Mouse (Mus musculus): ENCODE measurements around the gene Defb21. TPM values are rescaled to one million over a fixed set of nuclear protein-coding genes. Genes with fewer than 3 reads are reported as not detected.
A peak's percentile ranks its signal among the peaks of the same experiment; 100 is the strongest.

The Defb21 gene
- polyA plus RNA-seq, 1 experiment from 2014 or later, result not detected

GRCm38 (mm10) chr2:152589021-152589420, 16.5 kb downstream of the Defb21 start:
- ATAC-seq (no peak), DNase-seq (ENCODE audit: low spot score) (no peak)
- no peaks in the 10 kb centered on the region for H3K9me3 ChIP-seq (replicated peaks; ENCODE audit: control insufficient read depth, low read length)
- 27% methylated on average over 6 of the region's 6 CpGs for WGBS
- no peak overlapping the region for H3K9ac ChIP-seq (ENCODE audit: low read length)
- H3K4me3 ChIP-seq (ENCODE audit: low read depth, low read length), result no peak overlapping the region
- H3K27ac ChIP-seq (ENCODE audit: low read depth, low read length), result no peak overlapping the region
- no peaks in the 10 kb centered on the region for H3K27me3 ChIP-seq (replicated peaks; ENCODE audit: control insufficient read depth, insufficient read depth, low read length)
- H3K4me1 ChIP-seq (ENCODE audit: control insufficient read depth, insufficient read depth, low read length), result no peaks in the 10 kb centered on the region
- no peaks in the 10 kb centered on the region for H3K36me3 ChIP-seq (ENCODE audit: control insufficient read depth, insufficient read depth, low read length)
- no peak overlapping the region for H3K4me2 ChIP-seq (ENCODE audit: low read length)

GRCm38 (mm10) chr2:152599299-152599698, 26.8 kb downstream of the Defb21 start, which contains the start of gene Defb45:
Gene Defb45, minus strand, starts transcription at chr2:152599399.
- H3K4me1 ChIP-seq (ENCODE audit: control insufficient read depth, insufficient read depth, low read length), result no peaks in the 10 kb centered on the region
- H3K9ac ChIP-seq (ENCODE audit: low read length), result no peak within 1 kb of the TSS
- 70% methylated on average over 7 of the region's 7 CpGs for WGBS
- no peak within 1 kb of the TSS for H3K27ac ChIP-seq (ENCODE audit: low read depth, low read length)
- no peak within 1 kb of the TSS for H3K4me2 ChIP-seq (ENCODE audit: low read length)
- DNase-seq (ENCODE audit: low spot score), result no peak
- no peak within 1 kb of the TSS for H3K4me3 ChIP-seq (ENCODE audit: low read depth, low read length)
- ATAC-seq, result no peak
- H3K36me3 ChIP-seq (ENCODE audit: control insufficient read depth, insufficient read depth, low read length), result no peaks in the 10 kb centered on the region
- H3K9me3 ChIP-seq (replicated peaks; ENCODE audit: control insufficient read depth, low read length), result no peaks in the 10 kb centered on the region
- H3K27me3 ChIP-seq (replicated peaks; ENCODE audit: control insufficient read depth, insufficient read depth, low read length), result no peaks in the 10 kb centered on the region

GRCm38 (mm10) chr2:152600076-152600475, 27.5 kb downstream of the Defb21 start:
- no peak overlapping the region for H3K4me2 ChIP-seq (ENCODE audit: low read length)
- no peak overlapping the region for H3K4me3 ChIP-seq (ENCODE audit: low read depth, low read length)
- no peaks in the 10 kb centered on the region for H3K27me3 ChIP-seq (replicated peaks; ENCODE audit: control insufficient read depth, insufficient read depth, low read length)
- H3K9me3 ChIP-seq (replicated peaks; ENCODE audit: control insufficient read depth, low read length), result no peaks in the 10 kb centered on the region
- H3K36me3 ChIP-seq (ENCODE audit: control insufficient read depth, insufficient read depth, low read length), result no peaks in the 10 kb centered on the region
- ATAC-seq (no peak), DNase-seq (ENCODE audit: low spot score) (no peak)
- H3K4me1 ChIP-seq (ENCODE audit: control insufficient read depth, insufficient read depth, low read length), result no peaks in the 10 kb centered on the region
- H3K27ac ChIP-seq (ENCODE audit: low read depth, low read length), result no peak overlapping the region
- no peak overlapping the region for H3K9ac ChIP-seq (ENCODE audit: low read length)
- WGBS, result 90% methylated on average over 6 of the region's 6 CpGs

GRCm38 (mm10) chr2:152601275-152601960, 28.9 kb downstream of the Defb21 start:
- H3K9me3 ChIP-seq (replicated peaks; ENCODE audit: control insufficient read depth, low read length), result no peaks in the 10 kb centered on the region
- H3K4me2 ChIP-seq (ENCODE audit: low read length), result no peak overlapping the region
- H3K27me3 ChIP-seq (replicated peaks; ENCODE audit: control insufficient read depth, insufficient read depth, low read length), result no peaks in the 10 kb centered on the region
- H3K27ac ChIP-seq (ENCODE audit: low read depth, low read length), result no peak overlapping the region
- no peak for DNase-seq (ENCODE audit: low spot score)
- no peak overlapping the region for H3K4me3 ChIP-seq (ENCODE audit: low read depth, low read length)
- H3K4me1 ChIP-seq (ENCODE audit: control insufficient read depth, insufficient read depth, low read length), result no peaks in the 10 kb centered on the region
- ATAC-seq, result no peak
- WGBS, result 74% methylated on average over 4 of the region's 4 CpGs
- H3K36me3 ChIP-seq (ENCODE audit: control insufficient read depth, insufficient read depth, low read length), result no peaks in the 10 kb centered on the region
- no peak overlapping the region for H3K9ac ChIP-seq (ENCODE audit: low read length)

GRCm38 (mm10) chr2:152604057-152604456, 31.5 kb downstream of the Defb21 start, which contains the start of gene Defb36:
Gene Defb36, plus strand, starts transcription at chr2:152604327.
- Histone ChIP-seq H3K9me3 (replicated peaks; ENCODE audit: control insufficient read depth, low read length) (no peaks in the 10 kb centered on the region), H3K4me1 (ENCODE audit: control insufficient read depth, insufficient read depth, low read length) (no peaks in the 10 kb centered on the region), H3K36me3 (ENCODE audit: control insufficient read depth, insufficient read depth, low read length) (no peaks in the 10 kb centered on the region), H3K9ac (ENCODE audit: low read length) (no peak within 1 kb of the TSS), H3K27me3 (replicated peaks; ENCODE audit: control insufficient read depth, insufficient read depth, low read length) (no peaks in the 10 kb centered on the region), H3K4me3 (ENCODE audit: low read depth, low read length) (no peak within 1 kb of the TSS), H3K27ac (ENCODE audit: low read depth, low read length) (no peak within 1 kb of the TSS), H3K4me2 (ENCODE audit: low read length) (no peak within 1 kb of the TSS)
- 86% methylated on average over 15 of the region's 15 CpGs for WGBS
- DNase-seq (ENCODE audit: low spot score), result no peak
- ATAC-seq, result no peak

GRCm38 (mm10) chr2:152607746-152608145, 35.2 kb downstream of the Defb21 start:
- Histone ChIP-seq H3K36me3 (ENCODE audit: control insufficient read depth, insufficient read depth, low read length) (no peaks in the 10 kb centered on the region), H3K4me3 (ENCODE audit: low read depth, low read length) (no peak overlapping the region), H3K9ac (ENCODE audit: low read length) (no peak overlapping the region), H3K27ac (ENCODE audit: low read depth, low read length) (no peak overlapping the region), H3K4me1 (ENCODE audit: control insufficient read depth, insufficient read depth, low read length) (no peaks in the 10 kb centered on the region), H3K4me2 (ENCODE audit: low read length) (no peak overlapping the region), H3K9me3 (replicated peaks; ENCODE audit: control insufficient read depth, low read length) (no peaks in the 10 kb centered on the region), H3K27me3 (replicated peaks; ENCODE audit: control insufficient read depth, insufficient read depth, low read length) (no peaks in the 10 kb centered on the region)
- WGBS, result 86% methylated on average over 6 of the region's 6 CpGs
- DNase-seq (ENCODE audit: low spot score), result no peak
- ATAC-seq, result no peak

GRCm38 (mm10) chr2:152608719-152609118, 36.2 kb downstream of the Defb21 start:
- H3K4me1 ChIP-seq (ENCODE audit: control insufficient read depth, insufficient read depth, low read length), result no peaks in the 10 kb centered on the region
- 89% methylated on average over 1 of the region's 1 CpGs for WGBS
- H3K4me2 ChIP-seq (ENCODE audit: low read length), result no peak overlapping the region
- ATAC-seq (no peak), DNase-seq (ENCODE audit: low spot score) (no peak)
- no peaks in the 10 kb centered on the region for H3K36me3 ChIP-seq (ENCODE audit: control insufficient read depth, insufficient read depth, low read length)
- no peak overlapping the region for H3K4me3 ChIP-seq (ENCODE audit: low read depth, low read length)
- H3K27me3 ChIP-seq (replicated peaks; ENCODE audit: control insufficient read depth, insufficient read depth, low read length), result no peaks in the 10 kb centered on the region
- H3K9ac ChIP-seq (ENCODE audit: low read length), result no peak overlapping the region
- H3K9me3 ChIP-seq (replicated peaks; ENCODE audit: control insufficient read depth, low read length), result no peaks in the 10 kb centered on the region
- H3K27ac ChIP-seq (ENCODE audit: low read depth, low read length), result no peak overlapping the region

GRCm38 (mm10) chr2:152612193-152612592, 39.6 kb downstream of the Defb21 start:
- no peaks in the 10 kb centered on the region for H3K9me3 ChIP-seq (replicated peaks; ENCODE audit: control insufficient read depth, low read length)
- ATAC-seq (peak; percentile 54), DNase-seq (ENCODE audit: low spot score) (peak; percentile 22)
- H3K4me3 ChIP-seq (ENCODE audit: low read depth, low read length), result no peak overlapping the region
- H3K4me2 ChIP-seq (ENCODE audit: low read length), result no peak overlapping the region
- no peak overlapping the region for H3K27ac ChIP-seq (ENCODE audit: low read depth, low read length)
- no peak overlapping the region for H3K9ac ChIP-seq (ENCODE audit: low read length)
- H3K4me1 ChIP-seq (ENCODE audit: control insufficient read depth, insufficient read depth, low read length), result no peaks in the 10 kb centered on the region
- no peaks in the 10 kb centered on the region for H3K36me3 ChIP-seq (ENCODE audit: control insufficient read depth, insufficient read depth, low read length)
- 33% methylated on average over 8 of the region's 8 CpGs for WGBS
- H3K27me3 ChIP-seq (replicated peaks; ENCODE audit: control insufficient read depth, insufficient read depth, low read length), result no peaks in the 10 kb centered on the region

GRCm38 (mm10) chr2:152615563-152615962, 43.0 kb downstream of the Defb21 start:
- H3K4me2 ChIP-seq (ENCODE audit: low read length), result no peak overlapping the region
- no peak overlapping the region for H3K9ac ChIP-seq (ENCODE audit: low read length)
- no peaks in the 10 kb centered on the region for H3K27me3 ChIP-seq (replicated peaks; ENCODE audit: control insufficient read depth, insufficient read depth, low read length)
- WGBS, result 11% methylated on average over 7 of the region's 7 CpGs
- no peaks in the 10 kb centered on the region for H3K4me1 ChIP-seq (ENCODE audit: control insufficient read depth, insufficient read depth, low read length)
- no peak overlapping the region for H3K4me3 ChIP-seq (ENCODE audit: low read depth, low read length)
- H3K9me3 ChIP-seq (replicated peaks; ENCODE audit: control insufficient read depth, low read length), result no peaks in the 10 kb centered on the region
- DNase-seq (ENCODE audit: low spot score) (peak; percentile 89), ATAC-seq (peak; percentile 67)
- H3K27ac ChIP-seq (ENCODE audit: low read depth, low read length), result no peak overlapping the region
- no peaks in the 10 kb centered on the region for H3K36me3 ChIP-seq (ENCODE audit: control insufficient read depth, insufficient read depth, low read length)
